Mouse (Mus musculus) embryonic facial prominence, embryonic 11.5 days (tissue): ENCODE data around the gene Vmn1r174. TPM values are rescaled to one million over a fixed set of nuclear protein-coding genes. Genes with fewer than 3 reads are reported as not detected.
"Not testable (repeated sequence)": the region's sequence is repeated elsewhere in the genome, so short reads cannot be mapped to it uniquely, and the experiment has no call there.

Experiments
- ATAC-seq: fragments of 200-750 bp; cut with Nextera tagmentation; replicated peaks from 2 replicates; pipeline ENCODE4 v1.8.0; 2017; ENCODE audit warnings: low read depth; ENCODE audit not compliant: insufficient number of reproducible peaks, low FRiP score, low TSS enrichment
- DNase-seq: peaks from one replicate; pipeline ENCODE4 v3.0.0-alpha.2; 2015; ENCODE audit warnings: low spot score
- H3K27ac ChIP-seq: fragments of 300-500 bp; sonication (generic); replicated peaks from 2 replicates; pipeline ENCODE4 v1.5.1; 2014; ENCODE audit warnings: mild to moderate bottlenecking, low read depth, low read length, control low read depth
- H3K27me3 ChIP-seq: fragments of 300-500 bp; sonication (generic); 2 replicates; pipeline ENCODE4 v1.6.1; 2014; ENCODE audit warnings: mild to moderate bottlenecking, low read length, moderate library complexity, mixed read lengths; ENCODE audit not compliant: control insufficient read depth, insufficient read depth
- H3K36me3 ChIP-seq: fragments of 300-500 bp; sonication (generic); replicated peaks from 2 replicates; pipeline ENCODE4 v1.6.1; 2014; ENCODE audit warnings: low read depth, mild to moderate bottlenecking, low read length, moderate library complexity, mixed read lengths; ENCODE audit not compliant: control insufficient read depth, insufficient read depth
- H3K4me1 ChIP-seq: fragments of 300-500 bp; sonication (generic); 2 replicates; pipeline ENCODE4 v1.6.1; 2014; ENCODE audit warnings: low read length, mixed read lengths; ENCODE audit not compliant: control insufficient read depth, insufficient read depth
- H3K4me2 ChIP-seq: fragments of 300-500 bp; sonication (generic); 2 replicates; pipeline ENCODE4 v1.6.1; 2014; ENCODE audit warnings: low read depth, mild to moderate bottlenecking, control low read depth, low read length, moderate library complexity
- H3K4me3 ChIP-seq: fragments of 300-500 bp; sonication (generic); 2 replicates; pipeline ENCODE4 v1.5.1; 2014; ENCODE audit warnings: low read depth, low read length, control low read depth
- H3K9ac ChIP-seq: fragments of 300-500 bp; sonication (generic); replicated peaks from 2 replicates; pipeline ENCODE4 v1.6.1; 2014; ENCODE audit warnings: mild to moderate bottlenecking, control low read depth, low read length
- H3K9me3 ChIP-seq: fragments of 300-500 bp; sonication (generic); replicated peaks from 2 replicates; pipeline ENCODE4 v1.6.1; 2016; ENCODE audit warnings: mild to moderate bottlenecking, low read length, inconsistent platforms, mixed read lengths; ENCODE audit not compliant: control insufficient read depth
- WGBS: fragments of 180-500 bp; shearing (Covaris S2); extraction: QIAGEN DNeasy Blood & Tissue Kit; methylation state at CpG from one replicate; pipeline ENCODE4 v1.1.7; 2014; 5-methylcytosine and 5-hydroxymethylcytosine counted together
- polyA plus RNA-seq: library from polyadenylated mRNA; unstranded; fragments of >200 nt; fragmentation: Nextera tagmentation; extraction: Ambion mirVana; gene quantifications from 2 replicates; pipeline ENCODE4 v1.2.1, GENCODE M21; 2014

Gene Vmn1r174
- not detected in 2 replicates for polyA plus RNA-seq

DNA sequence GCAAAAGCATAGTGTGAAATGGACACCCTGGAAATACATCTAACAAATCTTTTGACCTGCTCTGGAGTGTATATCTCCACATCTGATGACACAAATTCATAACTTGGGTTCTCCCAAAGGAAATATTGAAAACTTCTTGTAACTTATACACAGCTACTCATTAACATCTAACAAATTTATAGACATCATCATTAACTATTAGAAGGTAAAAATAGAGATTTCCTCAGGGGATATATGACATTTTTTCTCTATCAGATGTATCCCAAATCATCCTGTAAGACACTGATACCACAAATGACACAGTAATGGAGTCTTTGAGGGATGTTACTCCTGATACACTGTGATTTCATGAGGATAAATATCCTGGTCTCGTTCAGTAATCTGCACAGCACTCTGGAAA, at the start of gene Vmn1r174:
Vmn1r174 (plus strand) TSS at position 301 of the 400 bp plus-strand sequence.
- not testable (repeated sequence) for H3K36me3 ChIP-seq, H3K27me3 ChIP-seq, H3K4me1 ChIP-seq, H3K4me2 ChIP-seq, DNase-seq, H3K27ac ChIP-seq, H3K4me3 ChIP-seq, H3K9ac ChIP-seq, ATAC-seq, H3K9me3 ChIP-seq
- WGBS, result 60% methylated on average over 1 of the region's 1 CpGs

DNA sequence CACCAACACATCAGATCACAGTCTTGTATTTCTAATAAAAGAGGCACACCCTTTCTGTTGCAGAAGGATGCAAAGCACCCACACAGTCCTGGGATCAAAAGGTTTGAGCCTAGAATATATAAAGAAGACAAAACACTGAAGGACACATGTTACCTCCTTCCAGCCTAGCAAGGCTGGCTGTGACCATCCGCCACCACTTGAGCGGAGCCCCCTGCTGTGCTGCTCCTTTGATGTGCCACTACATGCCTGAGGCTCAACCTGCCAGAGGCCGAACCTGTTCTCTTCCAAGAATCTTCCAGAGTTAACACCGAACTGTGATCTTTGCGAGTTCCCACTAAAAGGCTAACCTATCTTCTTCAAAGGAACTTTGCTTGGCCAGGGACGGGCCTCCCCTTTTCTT, 32.5 kb downstream of the Vmn1r174 start:
- 81% methylated on average over 6 of the region's 6 CpGs for WGBS

DNA sequence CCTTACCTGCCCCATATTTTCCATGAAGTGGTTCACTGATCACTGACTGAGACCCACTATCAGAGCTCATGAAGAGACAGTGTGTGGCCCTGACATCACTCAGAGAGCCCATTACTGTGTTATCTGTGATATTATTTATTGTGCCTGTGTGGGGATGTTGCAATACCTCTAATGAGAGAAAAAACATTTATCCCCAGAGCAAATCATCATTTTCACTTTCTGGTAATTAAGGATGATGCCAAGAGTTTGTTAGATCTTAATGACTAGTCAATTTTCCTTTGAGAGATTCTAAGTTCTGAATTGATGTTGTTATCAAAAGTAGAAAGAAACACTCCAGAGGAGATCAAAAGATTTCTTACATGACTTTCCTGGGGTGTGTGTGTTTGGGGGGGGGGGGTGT, 58.5 kb downstream of the Vmn1r174 start, which contains the start of gene Vmn1r175:
Vmn1r175 (minus strand) TSS at position 101 of the 400 bp plus-strand sequence.
- H3K4me2 ChIP-seq, DNase-seq, H3K27me3 ChIP-seq, H3K27ac ChIP-seq, ATAC-seq, H3K9me3 ChIP-seq, H3K9ac ChIP-seq, H3K4me1 ChIP-seq, H3K4me3 ChIP-seq, H3K36me3 ChIP-seq: not testable (repeated sequence)

More for the DNA sequence above, 32.5 kb downstream of the Vmn1r174 start:
- Histone ChIP-seq H3K9me3 (peaks cover 4% of the 10 kb centered on the region), H3K27me3 (no peaks in the 10 kb centered on the region), H3K27ac (no peak overlapping the region), H3K9ac (no peak overlapping the region), H3K4me1 (no peaks in the 10 kb centered on the region), H3K4me3 (no peak overlapping the region), H3K4me2 (no peak overlapping the region), H3K36me3 (no peaks in the 10 kb centered on the region)
- ATAC-seq (no peak), DNase-seq (no peak)

Other genes with a start within 250 kb of the Vmn1r174 start
- not detected in 2 replicates for gene Vmn1r167, start 245.1 kb upstream of the Vmn1r174 start, polyA plus RNA-seq
- gene Vmn1r168, start 212.5 kb upstream of the Vmn1r174 start, polyA plus RNA-seq, result not detected in 2 replicates
- not detected in 2 replicates for gene Vmn1r169, start 176.7 kb upstream of the Vmn1r174 start, polyA plus RNA-seq
- not detected in 2 replicates for gene Vmn1r170, start 146.1 kb upstream of the Vmn1r174 start, polyA plus RNA-seq
- gene Vmn1r171, start 121.5 kb upstream of the Vmn1r174 start, polyA plus RNA-seq, result not detected in 2 replicates
- not detected in 2 replicates for gene Vmn1r172, start 94.0 kb upstream of the Vmn1r174 start, polyA plus RNA-seq
- not detected in 2 replicates for gene Vmn1r173, start 51.6 kb upstream of the Vmn1r174 start, polyA plus RNA-seq
- gene Vmn1r175, start 58.4 kb downstream of the Vmn1r174 start, polyA plus RNA-seq, result not detected in 2 replicates
- not detected in 2 replicates for gene Vmn1r176, start 85.1 kb downstream of the Vmn1r174 start, polyA plus RNA-seq
- gene Vmn1r177, start 114.2 kb downstream of the Vmn1r174 start, polyA plus RNA-seq, result not detected in 2 replicates
- not detected in 2 replicates for gene Vmn1r178, start 139.7 kb downstream of the Vmn1r174 start, polyA plus RNA-seq
- not detected in 2 replicates for gene Vmn1r179, start 174.7 kb downstream of the Vmn1r174 start, polyA plus RNA-seq
- gene Vmn1r180, start 198.4 kb downstream of the Vmn1r174 start, polyA plus RNA-seq, result not detected in 2 replicates
- gene Vmn1r181, start 222.3 kb downstream of the Vmn1r174 start, polyA plus RNA-seq, result not detected in 2 replicates
- gene V1rd19, start 249.4 kb downstream of the Vmn1r174 start, polyA plus RNA-seq, result not detected in 2 replicates